Mouse (Mus musculus) embryonic facial prominence, embryonic 14.5 days (tissue): Measurements from ENCODE around the gene Mknk1. TPM values are rescaled to one million over a fixed set of nuclear protein-coding genes. Genes with fewer than 3 reads are reported as not detected.

Experiments
- ATAC-seq: fragments of 200-750 bp; cut with Nextera tagmentation; 2 replicates; pipeline ENCODE4 v1.8.0; 2017; ENCODE audit warnings: low read depth, moderate number of reproducible peaks, moderate TSS enrichment
- DNase-seq: peaks from one replicate; pipeline ENCODE4 v3.0.0-alpha.2; 2015; ENCODE audit warnings: low spot score
- H3K27ac ChIP-seq: fragments of 300-500 bp; sonication (generic); replicated peaks from 2 replicates; pipeline ENCODE4 v1.5.1; 2014; ENCODE audit warnings: low read depth, mild to moderate bottlenecking, low read length, moderate library complexity
- H3K27me3 ChIP-seq: fragments of 300-500 bp; sonication (generic); replicated peaks from 2 replicates; pipeline ENCODE4 v1.6.1; 2014; ENCODE audit warnings: low read length; ENCODE audit not compliant: control insufficient read depth, insufficient read depth
- H3K36me3 ChIP-seq: fragments of 300-500 bp; sonication (generic); 2 replicates; pipeline ENCODE4 v1.6.1; 2014; ENCODE audit warnings: low read length, mixed read lengths; ENCODE audit not compliant: control insufficient read depth, insufficient read depth
- H3K4me1 ChIP-seq: fragments of 300-500 bp; sonication (generic); 2 replicates; pipeline ENCODE4 v1.6.1; 2014; ENCODE audit warnings: antibody characterized with exemption, low read length; ENCODE audit not compliant: control insufficient read depth, insufficient read depth
- H3K4me2 ChIP-seq: fragments of 300-500 bp; sonication (generic); 2 replicates; pipeline ENCODE4 v1.6.1; 2014; ENCODE audit warnings: low read depth, mild to moderate bottlenecking, low read length, moderate library complexity, mixed read lengths
- H3K4me3 ChIP-seq: fragments of 300-500 bp; sonication (generic); 2 replicates; pipeline ENCODE4 v1.5.1; 2014; ENCODE audit warnings: low read depth, mild to moderate bottlenecking, low read length
- H3K9ac ChIP-seq: fragments of 300-500 bp; sonication (generic); 2 replicates; pipeline ENCODE4 v1.6.1; 2014; ENCODE audit warnings: low read depth, mild to moderate bottlenecking, low read length, moderate library complexity, mixed read lengths
- H3K9me3 ChIP-seq: fragments of 300-500 bp; sonication (generic); 2 replicates; pipeline ENCODE4 v1.6.1; 2016; ENCODE audit warnings: low read length; ENCODE audit not compliant: control insufficient read depth
- WGBS: fragments of 180-500 bp; shearing (Covaris S2); extraction: QIAGEN DNeasy Blood & Tissue Kit; methylation state at CpG from one replicate; pipeline ENCODE4 v1.1.7; 2014; 5-methylcytosine and 5-hydroxymethylcytosine counted together
- polyA plus RNA-seq: library from polyadenylated mRNA; unstranded; fragments of >200 nt; fragmentation: Nextera tagmentation; extraction: Ambion mirVana; gene quantifications from 2 replicates; pipeline ENCODE4 v1.2.1, GENCODE M21; 2014

The Mknk1 gene
- polyA plus RNA-seq, 1 experiment from 2014 or later, result 24.1 TPM

GRCm38 (mm10) chr4:115850111-115850510, 11.1 kb downstream of the Mknk1 start:
- Histone ChIP-seq H3K9ac (no peak overlapping the region), H3K9me3 (no peaks in the 10 kb centered on the region), H3K4me3 (no peak overlapping the region), H3K4me2 (no peak overlapping the region), H3K4me1 (peaks cover under 1% of the 10 kb centered on the region; the same call in 1 of the 2 replicates), H3K27me3 (no peaks in the 10 kb centered on the region), H3K36me3 (peaks cover 37% of the 10 kb centered on the region), H3K27ac (no peak overlapping the region; the same call in 1 of the 2 replicates)
- WGBS, result 63% methylated on average over 2 of the region's 2 CpGs
- no peak for DNase-seq
- no peak for ATAC-seq

DNA sequence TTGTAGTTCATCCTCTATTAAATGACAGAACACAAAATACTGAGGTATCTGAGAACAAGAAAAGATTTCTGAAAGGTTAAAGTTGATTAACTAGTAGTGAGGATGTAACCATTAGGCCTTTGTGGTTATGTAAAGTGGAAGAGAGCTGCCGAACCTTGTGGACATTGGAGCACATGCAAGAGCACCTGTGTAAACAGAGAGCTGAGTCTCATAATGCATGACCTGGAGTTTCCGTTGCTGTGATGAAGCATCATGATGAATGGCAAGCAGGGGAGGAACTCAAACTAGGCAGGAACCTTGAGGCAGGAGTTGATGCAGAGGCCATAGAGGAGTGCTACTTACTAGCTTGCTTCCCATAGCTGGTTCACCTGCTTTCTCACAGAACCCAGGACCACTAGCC, 11.6 kb downstream of the Mknk1 start:
- Histone ChIP-seq H3K4me2 (no peak overlapping the region), H3K27me3 (no peaks in the 10 kb centered on the region), H3K27ac (no peak overlapping the region; the same call in 1 of the 2 replicates), H3K36me3 (peaks cover 37% of the 10 kb centered on the region), H3K9me3 (no peaks in the 10 kb centered on the region), H3K4me3 (no peak overlapping the region), H3K4me1 (peaks cover 6% of the 10 kb centered on the region), H3K9ac (no peak overlapping the region)
- whole genome bisulfite sequencing, result 45% methylated on average over 2 of the region's 2 CpGs
- no peak for DNase-seq
- no peak for ATAC-seq

GRCm38 (mm10) chr4:115851569-115851968, 12.6 kb downstream of the Mknk1 start:
- peaks cover 7% of the 10 kb centered on the region for H3K4me1 ChIP-seq
- no peak overlapping the region for H3K9ac ChIP-seq
- H3K27ac ChIP-seq, result no peak overlapping the region
- no peaks in the 10 kb centered on the region for H3K9me3 ChIP-seq
- no peaks in the 10 kb centered on the region for H3K27me3 ChIP-seq
- no peak for ATAC-seq
- no peak overlapping the region for H3K4me3 ChIP-seq
- no peak overlapping the region for H3K4me2 ChIP-seq
- DNase-seq, result no peak
- peaks cover 38% of the 10 kb centered on the region for H3K36me3 ChIP-seq
- 86% methylated on average over 6 of the region's 6 CpGs for WGBS

DNA sequence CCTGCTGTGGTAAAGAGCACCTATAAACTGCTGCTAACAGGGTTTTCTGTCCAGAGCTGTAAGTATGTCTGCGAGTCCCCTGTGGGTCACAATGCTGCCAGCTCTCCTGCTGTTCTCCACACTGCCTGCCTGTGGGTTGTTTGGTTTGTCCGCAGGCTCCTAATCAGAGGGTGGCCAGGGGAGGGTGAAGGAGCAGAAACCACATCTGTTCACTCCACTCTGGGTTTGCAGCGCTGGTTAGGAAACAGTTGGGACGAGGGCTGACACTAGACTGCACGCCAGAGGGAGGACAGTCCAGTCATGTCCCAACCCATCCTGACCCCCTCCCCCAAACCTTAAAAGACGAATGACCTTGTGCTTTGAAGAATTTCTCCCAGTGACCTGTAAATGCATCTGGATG, 16.1 kb downstream of the Mknk1 start:
- H3K9me3 ChIP-seq, result no peaks in the 10 kb centered on the region
- peak overlapping the region; percentile 28; the same call in 1 of the 2 replicates for H3K27ac ChIP-seq
- H3K36me3 ChIP-seq, result peaks cover 42% of the 10 kb centered on the region
- WGBS, result 43% methylated on average over 6 of the region's 6 CpGs
- H3K4me3 ChIP-seq, result no peak overlapping the region
- H3K4me1 ChIP-seq, result peaks cover 7% of the 10 kb centered on the region
- no peak for DNase-seq
- ATAC-seq, result no peak
- H3K27me3 ChIP-seq, result no peaks in the 10 kb centered on the region
- no peak overlapping the region for H3K4me2 ChIP-seq
- no peak overlapping the region for H3K9ac ChIP-seq

DNA sequence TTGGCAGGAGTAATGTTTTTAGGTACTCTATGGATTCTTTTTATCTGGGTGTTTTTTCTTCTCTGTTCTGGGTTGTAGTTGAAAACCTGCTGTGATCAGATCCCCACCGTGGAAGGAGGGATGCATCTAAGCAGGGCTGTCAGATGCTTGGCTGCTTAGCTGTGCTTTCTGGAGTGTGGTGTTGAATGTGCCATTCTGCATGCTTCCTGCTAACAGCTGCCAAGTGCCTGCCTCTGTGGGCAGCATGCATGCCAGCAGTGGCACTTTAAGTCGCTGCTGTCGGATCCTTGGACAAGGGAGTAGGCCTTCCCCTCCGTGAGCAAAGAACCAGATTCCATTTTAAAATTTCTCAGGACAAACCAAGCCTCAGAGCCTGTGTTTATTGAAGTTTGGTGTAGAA, 16.6 kb downstream of the Mknk1 start:
- peaks cover 43% of the 10 kb centered on the region for H3K36me3 ChIP-seq
- no peak for DNase-seq
- 45% methylated on average over 4 of the region's 4 CpGs for WGBS

GRCm38 (mm10) chr4:115856282-115856681, 17.3 kb downstream of the Mknk1 start:
- WGBS, result 70% methylated on average over 4 of the region's 4 CpGs
- H3K9me3 ChIP-seq, result no peaks in the 10 kb centered on the region
- no peak for DNase-seq
- peak overlapping the region; percentile 34; the same call in 1 of the 2 replicates for H3K9ac ChIP-seq
- no peaks in the 10 kb centered on the region for H3K27me3 ChIP-seq
- no peak overlapping the region for H3K4me2 ChIP-seq
- peaks cover 42% of the 10 kb centered on the region for H3K36me3 ChIP-seq
- H3K4me3 ChIP-seq, result no peak overlapping the region
- peaks cover 7% of the 10 kb centered on the region for H3K4me1 ChIP-seq
- H3K27ac ChIP-seq, result no peak overlapping the region
- no peak for ATAC-seq

More for the DNA sequence above, 16.6 kb downstream of the Mknk1 start:
- H3K4me1 ChIP-seq, result peaks cover 7% of the 10 kb centered on the region
- no peaks in the 10 kb centered on the region for H3K9me3 ChIP-seq
- no peak overlapping the region for H3K4me3 ChIP-seq
- ATAC-seq, result no peak
- no peaks in the 10 kb centered on the region for H3K27me3 ChIP-seq
- no peak overlapping the region for H3K27ac ChIP-seq
- no peak overlapping the region for H3K9ac ChIP-seq
- no peak overlapping the region for H3K4me2 ChIP-seq

DNA sequence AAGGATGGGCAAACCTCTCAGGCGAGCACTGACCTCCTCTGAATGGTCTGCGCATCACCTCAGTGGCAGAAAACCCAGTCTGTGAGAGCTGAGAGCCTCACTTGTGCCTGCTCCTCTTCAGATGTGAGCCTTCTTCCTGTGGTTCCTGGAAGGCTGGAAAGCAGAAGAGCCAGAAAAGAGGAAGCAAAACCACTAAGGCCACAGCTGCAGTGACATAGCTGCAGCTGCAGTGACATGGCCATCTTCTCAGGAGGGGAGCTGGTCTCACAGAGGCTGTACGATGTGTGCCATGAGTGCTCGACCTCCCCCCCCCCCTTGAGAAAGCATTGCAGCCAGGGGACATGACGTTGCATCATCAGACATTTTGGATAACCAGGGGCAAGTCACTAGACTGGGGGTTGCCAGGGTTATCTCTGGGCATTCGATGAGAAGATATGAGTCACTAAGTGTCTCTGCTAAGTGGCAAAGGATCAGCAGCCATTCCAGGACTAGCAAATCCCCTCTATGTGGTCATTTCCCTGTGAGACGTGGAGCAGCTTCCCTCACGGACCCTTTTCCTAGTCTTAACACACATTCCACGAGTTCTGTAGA, 18.4 kb downstream of the Mknk1 start:
- no peaks in the 10 kb centered on the region for H3K27me3 ChIP-seq
- no peak overlapping the region for H3K4me2 ChIP-seq
- H3K9me3 ChIP-seq, result no peaks in the 10 kb centered on the region
- 81% methylated on average over 9 of the region's 9 CpGs for WGBS
- peaks cover 35% of the 10 kb centered on the region for H3K36me3 ChIP-seq
- DNase-seq (no peak), ATAC-seq (no peak)
- H3K4me1 ChIP-seq, result peaks cover 7% of the 10 kb centered on the region
- H3K9ac ChIP-seq, result no peak overlapping the region
- no peak overlapping the region for H3K27ac ChIP-seq
- no peak overlapping the region for H3K4me3 ChIP-seq

DNA sequence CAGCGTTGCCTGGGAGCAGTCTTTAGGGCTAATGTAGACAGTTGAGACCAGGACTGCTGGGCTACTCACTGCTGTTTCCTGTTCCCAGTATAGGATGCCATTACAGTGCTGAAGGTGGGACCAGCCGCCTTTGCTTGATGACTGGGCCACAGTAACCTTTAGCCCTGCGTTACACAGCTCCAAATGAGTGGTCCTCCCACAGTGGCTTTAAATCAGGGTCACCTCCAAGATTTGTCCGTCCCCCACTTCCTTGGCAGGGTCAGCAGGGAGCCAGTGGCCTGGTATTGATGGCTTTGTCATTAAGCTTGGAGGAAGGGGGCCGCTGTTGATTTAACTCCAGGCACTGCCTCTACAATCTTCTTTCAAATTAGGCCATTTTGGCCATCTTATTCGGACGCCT, 24.4 kb downstream of the Mknk1 start:
- no peak overlapping the region for H3K4me2 ChIP-seq
- ATAC-seq, result no peak
- no peak overlapping the region for H3K9ac ChIP-seq
- DNase-seq, result no peak
- no peak overlapping the region for H3K27ac ChIP-seq
- H3K36me3 ChIP-seq, result peaks cover 39% of the 10 kb centered on the region; the same call in 1 of the 2 replicates
- H3K4me3 ChIP-seq, result no peak overlapping the region
- H3K4me1 ChIP-seq, result no peaks in the 10 kb centered on the region
- 70% methylated on average over 7 of the region's 7 CpGs for WGBS
- H3K27me3 ChIP-seq, result no peaks in the 10 kb centered on the region
- H3K9me3 ChIP-seq, result no peaks in the 10 kb centered on the region

GRCm38 (mm10) chr4:115863880-115864279, 24.9 kb downstream of the Mknk1 start:
- Histone ChIP-seq H3K4me2 (no peak overlapping the region), H3K4me3 (no peak overlapping the region), H3K9me3 (no peaks in the 10 kb centered on the region), H3K27ac (no peak overlapping the region), H3K4me1 (no peaks in the 10 kb centered on the region), H3K36me3 (peaks cover 39% of the 10 kb centered on the region; the same call in 1 of the 2 replicates), H3K9ac (no peak overlapping the region), H3K27me3 (no peaks in the 10 kb centered on the region)
- 32% methylated on average over 10 of the region's 10 CpGs for WGBS
- DNase-seq (no peak), ATAC-seq (no peak)
